Mouse (Mus musculus) embryo, embryonic 10 days (tissue): ENCODE measurements around the gene Socs1.

Experiments used
- DNase-seq: peaks from one replicate; pipeline ENCODE4 v3.0.0-alpha.2; 2015; ENCODE audit warnings: low spot score

Socs1 gene

DNA sequence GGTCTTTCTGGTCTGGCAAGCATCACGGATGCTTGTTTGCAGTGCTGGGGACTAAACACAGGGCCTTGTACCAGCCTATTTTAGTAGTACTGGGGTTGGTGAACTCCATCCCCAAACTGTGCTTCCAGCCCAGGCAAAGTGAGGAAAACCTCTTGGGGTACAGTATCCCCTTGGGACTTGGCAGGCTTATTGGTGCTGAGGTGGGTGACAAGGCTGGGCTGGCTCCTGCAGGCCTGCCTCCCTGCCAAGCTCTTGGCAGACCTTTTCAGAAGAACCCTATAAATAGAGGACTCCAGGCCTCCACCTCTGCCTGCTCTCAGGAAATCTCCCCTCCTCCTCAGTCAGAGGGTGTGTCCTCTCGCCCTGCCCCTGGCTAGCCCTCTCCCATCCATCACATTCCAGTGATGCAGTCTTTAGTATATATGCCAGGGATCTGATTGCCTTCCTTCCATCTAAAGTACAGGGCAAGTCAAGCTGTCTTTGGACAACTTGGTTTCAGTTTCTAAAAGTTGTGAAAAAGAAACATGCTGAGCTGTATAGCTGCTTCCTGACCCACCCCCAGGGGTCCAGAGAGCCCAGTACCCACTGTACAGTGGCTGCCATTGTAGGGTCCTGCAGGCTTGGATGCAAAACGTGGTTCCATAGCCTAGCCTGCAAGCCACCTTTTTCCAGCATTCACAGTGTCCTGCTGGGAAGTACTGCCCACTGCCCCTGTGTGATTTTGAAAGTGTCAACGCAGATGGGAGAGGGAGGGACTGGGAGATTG, 1.6 kb upstream of the Socs1 start:
- DNase-seq = no peak

DNA sequence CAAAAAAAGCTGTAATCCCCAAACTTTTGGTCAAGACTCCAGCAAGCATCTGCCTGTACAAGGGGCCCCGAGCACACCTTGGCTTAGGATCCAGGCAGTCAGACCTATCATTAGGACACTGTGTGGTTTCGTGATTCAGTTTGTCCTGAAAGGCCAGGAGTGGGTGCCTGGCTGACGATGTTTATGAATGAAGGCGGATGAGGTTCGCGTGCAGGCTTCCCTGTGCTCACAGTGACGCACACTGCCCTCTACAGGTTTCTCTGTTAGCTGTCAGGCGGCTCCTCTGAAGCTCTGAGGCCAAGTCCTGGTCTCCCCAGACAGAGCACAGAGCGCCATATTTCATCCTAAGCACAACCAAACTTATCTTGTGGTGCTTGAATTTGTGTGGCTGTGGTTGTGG, 952 bp upstream of the Socs1 start:
- peak; percentile 94 for DNase-seq

DNA sequence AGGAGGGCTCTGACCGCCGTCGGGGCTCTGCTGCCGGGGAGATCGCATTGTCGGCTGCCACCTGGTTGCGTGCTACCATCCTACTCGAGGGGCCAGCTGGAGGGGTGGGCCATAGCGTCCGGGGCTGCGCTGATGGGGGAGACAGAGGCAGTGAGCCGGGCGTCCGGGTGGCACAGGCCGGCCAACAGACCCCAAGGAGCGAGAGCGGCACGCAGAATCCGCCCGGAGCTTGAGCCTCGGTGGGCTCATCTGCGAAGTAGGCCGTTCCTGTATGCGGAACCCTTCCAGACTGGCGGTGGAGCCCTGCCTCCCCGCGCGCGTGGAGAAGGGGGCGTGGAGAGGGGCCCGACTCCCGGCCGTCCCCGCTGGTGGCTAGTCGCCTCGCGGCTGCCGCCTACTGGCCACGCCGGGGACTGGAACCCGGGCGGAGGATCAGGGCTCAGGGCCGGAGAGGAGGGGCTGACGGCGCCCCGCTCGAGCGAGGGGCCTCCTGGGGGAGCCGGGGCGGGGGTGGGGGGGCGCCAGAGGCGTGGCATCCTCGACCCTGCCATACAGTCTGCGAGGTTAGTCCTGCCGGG, 454 bp downstream of the Socs1 start:
- DNase-seq = peak; percentile 88

DNA sequence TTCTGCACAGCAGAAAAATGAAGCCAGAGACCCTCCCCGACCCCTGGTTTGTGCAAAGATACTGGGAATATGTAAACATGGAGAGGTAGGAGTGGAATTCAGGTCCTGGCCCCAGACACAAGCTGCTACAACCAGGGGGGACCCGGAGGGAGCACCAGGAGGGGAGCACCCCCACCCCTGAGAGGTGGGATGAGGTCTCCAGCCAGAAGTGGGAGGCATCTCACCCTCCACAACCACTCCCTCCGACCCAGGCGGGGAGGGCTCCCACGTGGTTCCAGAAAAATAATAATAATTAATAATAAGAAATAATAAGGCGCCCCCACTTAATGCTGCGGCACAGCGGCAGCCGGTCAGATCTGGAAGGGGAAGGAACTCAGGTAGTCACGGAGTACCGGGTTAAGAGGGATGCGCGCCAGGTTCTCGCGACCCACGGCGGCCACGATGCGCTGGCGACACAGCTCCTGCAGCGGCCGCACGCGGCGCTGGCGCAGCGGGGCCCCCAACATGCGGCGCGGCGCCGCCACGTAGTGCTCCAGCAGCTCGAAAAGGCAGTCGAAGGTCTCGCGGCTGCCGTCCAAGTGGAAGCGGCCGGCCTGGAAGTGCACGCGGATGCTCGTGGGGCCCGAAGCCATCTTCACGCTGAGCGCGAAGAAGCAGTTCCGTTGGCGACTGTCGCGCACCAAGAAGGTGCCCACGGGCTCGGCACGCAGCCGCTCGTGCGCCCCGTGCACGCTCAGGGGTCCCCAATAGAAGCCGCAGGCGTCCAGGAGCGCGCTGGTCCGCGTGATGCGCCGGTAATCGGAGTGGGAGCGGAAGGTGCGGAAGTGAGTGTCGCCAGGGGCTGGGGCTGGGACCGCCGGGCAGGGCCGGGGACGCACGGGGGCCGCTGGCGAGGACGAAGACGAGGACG, 1.2 kb downstream of the Socs1 start:
- peak; percentile 54 for DNase-seq

DNA sequence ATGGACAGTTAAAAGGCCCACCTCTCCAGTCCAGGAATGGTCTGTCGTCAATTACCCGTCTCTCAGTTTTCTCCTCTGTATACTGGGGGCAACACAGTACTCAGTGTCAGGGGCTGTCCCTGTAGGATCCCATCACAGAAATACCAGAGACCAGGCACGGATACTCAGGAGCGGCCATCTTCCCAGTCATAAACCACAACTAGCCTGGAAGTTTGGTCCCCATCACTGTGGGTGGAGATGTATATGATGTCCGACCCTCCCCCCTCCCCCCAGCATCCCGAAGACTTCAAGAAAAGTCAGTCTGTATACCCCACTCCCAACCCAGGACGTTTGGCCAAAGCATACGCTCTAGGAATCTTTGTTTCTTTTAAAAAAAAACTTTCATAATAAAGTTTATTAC, 1.9 kb downstream of the Socs1 start:
- no peak for DNase-seq

DNA sequence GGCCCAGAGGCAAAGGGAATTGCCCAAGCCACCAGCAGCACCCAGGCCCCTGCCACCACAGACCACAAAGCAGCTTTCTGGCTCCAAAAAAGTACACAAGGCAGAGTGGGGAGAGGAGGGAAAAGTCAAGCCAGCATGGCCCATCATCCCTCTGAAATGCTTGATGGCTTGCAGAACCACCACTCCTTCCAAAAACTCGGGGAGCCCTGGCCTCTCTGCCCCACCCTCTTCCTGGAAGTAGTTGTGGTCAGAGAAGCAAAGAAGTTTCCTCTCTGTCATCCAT, 2.2 kb downstream of the Socs1 start:
- no peak for DNase-seq

GRCm38 (mm10) chr16:10782377-10783151, 2.8 kb downstream of the Socs1 start:
- DNase-seq = no peak

- no peak for DNase-seq
Observed at GRCm38 (mm10) chr16:10781862-10782371, 3.4 kb downstream of the Socs1 start.

GRCm38 (mm10) chr16:10780631-10781120, 4.7 kb downstream of the Socs1 start:
- no peak for DNase-seq

DNA sequence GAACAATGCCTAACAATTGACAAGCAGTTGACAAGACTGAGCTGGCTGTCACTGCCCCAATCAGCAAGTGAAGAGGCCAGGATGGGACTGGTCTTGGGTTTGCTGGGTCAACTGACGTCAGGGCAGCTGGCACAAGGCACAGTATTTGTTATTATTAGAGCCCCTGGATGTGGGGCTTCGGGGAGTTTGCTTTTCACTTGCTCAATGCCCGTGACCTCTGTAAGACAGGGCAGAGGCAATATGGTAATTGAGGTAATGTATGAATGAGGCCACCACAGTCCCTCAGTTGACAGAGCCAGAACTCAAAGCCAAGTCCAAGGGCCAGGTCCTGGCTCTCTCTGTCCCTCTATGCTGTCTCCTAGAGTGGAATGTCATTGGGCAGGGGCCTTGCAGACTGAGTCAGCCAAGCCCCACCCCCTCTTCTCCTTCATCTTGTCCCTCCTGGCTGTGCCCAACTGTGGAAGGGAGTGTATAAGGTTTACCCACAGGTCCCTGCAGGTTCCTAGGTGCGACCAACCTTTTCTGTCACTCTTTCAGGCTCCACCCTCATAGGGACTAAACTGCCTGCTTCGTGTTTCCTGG, 7.7 kb downstream of the Socs1 start:
- no peak for DNase-seq

GRCm38 (mm10) chr16:10776322-10776721, 9.0 kb downstream of the Socs1 start:
- DNase-seq = no peak

GRCm38 (mm10) chr16:10774726-10775125, 10.6 kb downstream of the Socs1 start:
- no peak for DNase-seq

GRCm38 (mm10) chr16:10773543-10773942, 11.8 kb downstream of the Socs1 start:
- DNase-seq = no peak

- DNase-seq = peak; percentile 28
Observed at GRCm38 (mm10) chr16:10771769-10772510, 13.4 kb downstream of the Socs1 start.

GRCm38 (mm10) chr16:10770531-10771325, 14.6 kb downstream of the Socs1 start:
- DNase-seq = no peak

GRCm38 (mm10) chr16:10769661-10770060, 15.7 kb downstream of the Socs1 start:
- DNase-seq = no peak

DNA sequence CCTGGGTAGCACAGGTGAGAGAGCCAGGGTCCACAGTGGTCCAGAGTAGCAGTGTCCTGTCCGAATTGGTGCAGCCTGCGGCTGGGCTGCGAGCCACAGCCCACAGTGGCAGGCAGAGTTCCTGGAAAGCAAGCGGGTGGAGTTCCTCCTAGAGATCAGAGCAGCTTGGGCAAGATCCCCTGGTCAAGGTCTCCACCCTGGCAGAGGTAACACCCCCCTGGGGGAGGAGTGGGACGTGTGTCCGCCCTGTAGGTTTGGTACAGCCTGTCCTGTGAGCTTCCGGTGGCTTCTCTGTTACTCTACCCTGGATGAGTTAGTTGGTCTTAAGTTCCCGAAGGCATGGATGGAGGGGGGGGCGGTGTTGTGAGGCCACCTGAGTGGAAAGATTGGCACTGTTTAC, 16.5 kb downstream of the Socs1 start:
- no peak for DNase-seq

GRCm38 (mm10) chr16:10767158-10767557, 18.2 kb downstream of the Socs1 start:
- peak; percentile 88 for DNase-seq

GRCm38 (mm10) chr16:10764323-10764722, 21.0 kb downstream of the Socs1 start:
- no peak for DNase-seq
